ENCODE assay signal across 30 mouse cellular contexts in genomic region chr3:91522581-91522980, GRCm38 (mm10).
"Had no signal": no experiment of that assay in that cellular context is flagged by ENCODE, and none has a peak within 500 bp of the region (broad histone marks: within the 10 kb centered on the region; RNA-seq: fewer than 3 reads in every experiment).

No protein-coding gene starts in this region.

- H3K9ac ChIP-seq: heart, embryonic 12.5 days; heart, embryonic 13.5 days; heart, embryonic 15.5 days; hindbrain, embryonic 12.5 days; hindbrain, embryonic 13.5 days; hindbrain, embryonic 14.5 days; hindbrain, embryonic 15.5 days; intestine, embryonic 15.5 days; kidney, embryonic 15.5 days had no signal

- H3K27ac ChIP-seq: heart, embryonic 10.5 days; heart, embryonic 13.5 days; heart, embryonic 15.5 days; hindbrain, embryonic 10.5 days; hindbrain, embryonic 12.5 days; hindbrain, embryonic 13.5 days; hindbrain, embryonic 14.5 days; hindbrain, embryonic 15.5 days; hindbrain, postnatal 0 days; intestine, embryonic 15.5 days; kidney, embryonic 15.5 days; kidney, postnatal 0 days; layer of hippocampus, adult 2 months had no signal

- H3K4me3 ChIP-seq: heart, embryonic 10.5 days; heart, embryonic 12.5 days; heart, embryonic 13.5 days; heart, embryonic 15.5 days; hindbrain, embryonic 10.5 days; hindbrain, embryonic 12.5 days; hindbrain, embryonic 13.5 days; hindbrain, embryonic 15.5 days; intestine, embryonic 15.5 days; kidney, embryonic 15.5 days; layer of hippocampus, adult 2 months had no signal

- H3K27me3 ChIP-seq: heart, embryonic 12.5 days; heart, embryonic 13.5 days; heart, embryonic 15.5 days; hindbrain, embryonic 12.5 days; hindbrain, embryonic 13.5 days; hindbrain, embryonic 15.5 days; intestine, embryonic 15.5 days; kidney, embryonic 15.5 days had no signal

- H3K4me1 ChIP-seq: heart, embryonic 10.5 days; heart, embryonic 12.5 days; heart, embryonic 13.5 days; heart, embryonic 15.5 days; hindbrain, embryonic 10.5 days; hindbrain, embryonic 12.5 days; hindbrain, embryonic 13.5 days; hindbrain, embryonic 15.5 days; intestine, embryonic 15.5 days; kidney, embryonic 15.5 days had no signal

- DNase-seq: heart, postnatal 10 days; heart, postnatal 14 days; heart, postnatal 36 days; heart, postnatal 4 days; kidney, adult 11 months; kidney, adult 18-20 months; kidney, adult 2 months; kidney, adult 8-10 months; kidney, adult 9 months; kidney, postnatal 10 days; kidney, postnatal 14 days; kidney, postnatal 25 days; kidney, postnatal 36 days; kidney, postnatal 4 days; layer of hippocampus, adult 9-11 months; layer of hippocampus, postnatal 36 days had no signal

- H3K36me3 ChIP-seq: heart, embryonic 10.5 days; heart, embryonic 12.5 days; heart, embryonic 13.5 days; heart, embryonic 15.5 days; hindbrain, embryonic 10.5 days; hindbrain, embryonic 12.5 days; hindbrain, embryonic 13.5 days; hindbrain, embryonic 15.5 days; intestine, embryonic 15.5 days; kidney, embryonic 15.5 days had no signal
